10 mouse cellular contexts compared by ENCODE assay signal in genomic region chr17:4173951-4174361, GRCm38 (mm10).
A peak's percentile ranks its signal among the peaks of the same experiment; 100 is the strongest.
DNase-seq lines count a peak whose midpoint lies in the region; ATAC-seq lines count a peak whose summit lies in the region.
"Had no signal": no experiment of that assay in that cellular context is flagged by ENCODE, and none has a peak within 500 bp of the region (broad histone marks: within the 10 kb centered on the region; RNA-seq: fewer than 3 reads in every experiment).

No protein-coding gene starts in this region.

- H3K4me2 ChIP-seq in embryonic facial prominence, embryonic 12.5 days (replicated peaks): no peak overlapping the region
- no peak overlapping the region for H3K4me2 ChIP-seq in heart, embryonic 16.5 days (ENCODE audit: low read depth, low read length)

- H3K9ac ChIP-seq in embryonic facial prominence, embryonic 12.5 days: no peak overlapping the region
- no peak overlapping the region for H3K9ac ChIP-seq in heart, embryonic 16.5 days (ENCODE audit: low read length)

- H3K27me3 ChIP-seq in embryonic facial prominence, embryonic 12.5 days: no peaks in the 10 kb centered on the region
- H3K27me3 ChIP-seq in heart, embryonic 16.5 days (ENCODE audit: control insufficient read depth, insufficient read depth, low read length): no peaks in the 10 kb centered on the region
- H3K27me3 ChIP-seq in limb, embryonic 10.5 days (ENCODE audit: low read depth, poor library complexity, severe bottlenecking): no peaks in the 10 kb centered on the region

- H3K36me3 ChIP-seq in embryonic facial prominence, embryonic 12.5 days: no peaks in the 10 kb centered on the region
- no peaks in the 10 kb centered on the region for H3K36me3 ChIP-seq in heart, embryonic 16.5 days (ENCODE audit: control insufficient read depth, insufficient read depth)
- H3K36me3 ChIP-seq in limb, embryonic 10.5 days: no peaks in the 10 kb centered on the region
- H3K36me3 ChIP-seq: G1E had no signal

- peaks cover 26% of the 10 kb centered on the region for H3K4me1 ChIP-seq in embryonic facial prominence, embryonic 12.5 days
- peaks cover 19% of the 10 kb centered on the region for H3K4me1 ChIP-seq in heart, embryonic 16.5 days (ENCODE audit: control insufficient read depth, insufficient read depth, low read length)
- H3K4me1 ChIP-seq in limb, embryonic 10.5 days: peaks cover 26% of the 10 kb centered on the region

- 16% methylated on average over 4 of the region's 4 CpGs for WGBS in embryonic facial prominence, embryonic 12.5 days
- 25% methylated on average over 4 of the region's 4 CpGs for WGBS in heart, embryonic 16.5 days
- 40% methylated on average over 4 of the region's 4 CpGs for WGBS in limb, embryonic 10.5 days

- H3K4me3 ChIP-seq in embryonic facial prominence, embryonic 12.5 days: no peak overlapping the region
- no peak overlapping the region for H3K4me3 ChIP-seq in heart, embryonic 16.5 days (ENCODE audit: low read length)
- no peak overlapping the region for H3K4me3 ChIP-seq in limb, embryonic 10.5 days

- no peaks in the 10 kb centered on the region for H3K9me3 ChIP-seq in embryonic facial prominence, embryonic 12.5 days
- no peaks in the 10 kb centered on the region for H3K9me3 ChIP-seq in heart, embryonic 16.5 days (replicated peaks; ENCODE audit: control insufficient read depth, low read length)
- H3K9me3 ChIP-seq in limb, embryonic 10.5 days (replicated peaks): no peaks in the 10 kb centered on the region
- H3K9me3 ChIP-seq: G1E had no signal

- H3K27ac ChIP-seq in embryonic facial prominence, embryonic 12.5 days: no peak overlapping the region
- H3K27ac ChIP-seq in heart, embryonic 16.5 days (ENCODE audit: low read length): peak overlapping the region; percentile 80
- H3K27ac ChIP-seq in limb, embryonic 10.5 days: peak overlapping the region; percentile 46; the same call in 1 of the 2 replicates

- peak; percentile 42 for DNase-seq in R1 (ENCODE audit: low read depth, low spot score)
- no peak for DNase-seq in limb, embryonic 10.5 days (ENCODE audit: low spot score)
- DNase-seq in spleen, postnatal 4 days (ENCODE audit: low spot score in 2 of 2): no peak
- no peak for DNase-seq in retina, embryonic 14.5 days (ENCODE audit: low spot score)
- no peak for DNase-seq in right cerebral cortex, postnatal 36 days (ENCODE audit: low spot score in 2 of 2)
- no peak for DNase-seq in thymus, postnatal 25 days
- DNase-seq: cerebellum, postnatal 14 days had no signal

- ATAC-seq in embryonic facial prominence, embryonic 12.5 days (ENCODE audit: insufficient number of reproducible peaks, insufficient read depth, low FRiP score, low TSS enrichment): 0 out of 2 replicates have a peak, but pooled peaks have one; percentile 75
- ATAC-seq in heart, embryonic 16.5 days (replicated peaks; ENCODE audit: extremely low read depth, insufficient read depth, low FRiP score): peak; percentile 95
